Mouse (Mus musculus): ENCODE data around the gene Myo1b. TPM values are rescaled to one million over a fixed set of nuclear protein-coding genes. Genes with fewer than 3 reads are reported as not detected.
A peak's percentile ranks its signal among the peaks of the same experiment; 100 is the strongest.

Myo1b gene
- polyA plus RNA-seq, 1 experiment from 2014 or later: 117 TPM

DNA sequence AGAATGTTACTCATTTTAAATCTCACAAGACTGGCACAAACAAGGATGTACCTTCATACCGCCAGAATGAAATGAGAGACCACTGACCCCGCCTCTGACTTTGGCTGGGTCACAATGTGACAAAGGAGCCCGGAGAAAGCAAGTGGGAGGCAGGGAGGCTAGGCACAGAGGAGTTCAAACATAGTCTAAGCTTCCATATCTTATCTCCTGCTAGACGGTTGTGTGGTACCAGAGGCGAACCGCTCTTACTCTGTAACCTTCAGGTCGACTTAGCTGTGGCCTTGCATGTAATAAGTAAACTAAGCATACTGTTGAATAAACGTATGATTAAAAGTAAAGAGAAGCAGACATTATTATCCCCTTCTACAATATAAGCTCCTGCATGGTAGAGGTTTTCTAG is 80.1 kb downstream of the Myo1b start:
- TF ChIP-seq CTCF (IDR thresholded peaks at IDR 0.05; ENCODE audit: low read depth): no peak
- 37% methylated on average over 8 of the region's 8 CpGs for WGBS
- no peak overlapping the region for H3K4me2 ChIP-seq
- H3K27ac ChIP-seq (ENCODE audit: low read depth): no peak overlapping the region
- H3K36me3 ChIP-seq (ENCODE audit: insufficient read depth): peaks cover 22% of the 10 kb centered on the region; the same call in 1 of the 2 replicates
- DNase-seq: no peak
- no peaks in the 10 kb centered on the region for H3K27me3 ChIP-seq (ENCODE audit: insufficient read depth, low read length)
- peaks cover 18% of the 10 kb centered on the region for H3K4me1 ChIP-seq (ENCODE audit: insufficient read depth)
- H3K9me3 ChIP-seq (ENCODE audit: low read depth, low read length): no peaks in the 10 kb centered on the region
- ATAC-seq (ENCODE audit: insufficient read depth): no peak
- H3K4me3 ChIP-seq (ENCODE audit: low read depth, low read length): no peak overlapping the region
- H3K9ac ChIP-seq: no peak overlapping the region

DNA sequence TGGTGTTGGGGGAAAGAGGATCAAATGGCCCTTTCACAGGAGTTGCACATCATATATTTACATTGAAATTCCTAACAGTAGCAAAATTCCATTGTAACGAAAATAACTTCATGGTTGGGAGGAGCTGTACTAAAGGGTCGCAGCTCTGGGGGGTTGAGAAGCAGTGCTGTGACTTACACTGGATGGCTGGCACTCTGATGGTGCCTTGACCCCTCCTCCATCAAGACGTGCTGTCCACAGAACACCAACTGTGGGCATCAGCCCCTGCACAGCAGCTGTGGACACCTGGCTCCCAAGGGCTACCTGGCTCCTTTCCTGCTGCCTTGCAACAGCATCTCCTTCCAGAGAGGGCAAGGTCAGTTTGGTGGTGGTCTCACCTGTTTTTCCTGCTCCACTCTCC is 81.8 kb downstream of the Myo1b start:
- Histone ChIP-seq H3K4me2 (no peak overlapping the region), H3K27me3 (ENCODE audit: insufficient read depth, low read length) (no peaks in the 10 kb centered on the region), H3K9me3 (ENCODE audit: low read depth, low read length) (no peaks in the 10 kb centered on the region), H3K4me1 (ENCODE audit: insufficient read depth) (peaks cover 18% of the 10 kb centered on the region), H3K36me3 (ENCODE audit: insufficient read depth) (peaks cover 26% of the 10 kb centered on the region; the same call in 1 of the 2 replicates), H3K4me3 (ENCODE audit: low read depth, low read length) (no peak overlapping the region), H3K27ac (ENCODE audit: low read depth) (no peak overlapping the region), H3K9ac (no peak overlapping the region)
- 51% methylated on average over 3 of the region's 3 CpGs for WGBS
- no peak for TF ChIP-seq CTCF (IDR thresholded peaks at IDR 0.05; ENCODE audit: low read depth)
- no peak for DNase-seq
- ATAC-seq (ENCODE audit: insufficient read depth): no peak

DNA sequence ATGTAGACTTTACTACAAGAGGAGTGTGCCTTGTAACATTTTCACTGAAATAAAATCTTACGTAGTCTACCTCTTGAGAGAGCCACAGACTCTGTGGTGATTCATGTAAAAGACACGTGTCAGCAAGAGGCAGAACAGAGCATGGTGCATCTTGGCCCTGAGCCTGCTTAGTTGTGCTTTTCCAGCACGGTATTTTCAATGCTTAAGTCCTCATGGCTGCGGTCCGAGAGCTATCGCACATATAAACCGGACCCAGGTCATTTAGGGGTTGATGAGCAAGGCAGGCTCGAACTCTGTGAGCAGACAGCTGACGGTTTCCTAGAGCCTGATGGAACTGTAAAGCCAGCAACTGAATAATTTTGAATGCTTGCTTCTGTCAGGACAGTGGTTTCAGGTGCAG is 86.5 kb downstream of the Myo1b start:
- no peaks in the 10 kb centered on the region for H3K27me3 ChIP-seq (ENCODE audit: insufficient read depth, low read length)
- H3K4me2 ChIP-seq: no peak overlapping the region
- no peak for ATAC-seq (ENCODE audit: insufficient read depth)
- H3K9me3 ChIP-seq (ENCODE audit: low read depth, low read length): no peaks in the 10 kb centered on the region
- no peak overlapping the region for H3K27ac ChIP-seq (ENCODE audit: low read depth)
- 87% methylated on average over 9 of the region's 9 CpGs for WGBS
- H3K36me3 ChIP-seq (ENCODE audit: insufficient read depth): peaks cover 32% of the 10 kb centered on the region; the same call in 1 of the 2 replicates
- no peak for DNase-seq
- H3K4me1 ChIP-seq (ENCODE audit: insufficient read depth): no peaks in the 10 kb centered on the region
- TF ChIP-seq CTCF (IDR thresholded peaks at IDR 0.05; ENCODE audit: low read depth): no peak
- H3K9ac ChIP-seq: no peak overlapping the region
- no peak overlapping the region for H3K4me3 ChIP-seq (ENCODE audit: low read depth, low read length)

DNA sequence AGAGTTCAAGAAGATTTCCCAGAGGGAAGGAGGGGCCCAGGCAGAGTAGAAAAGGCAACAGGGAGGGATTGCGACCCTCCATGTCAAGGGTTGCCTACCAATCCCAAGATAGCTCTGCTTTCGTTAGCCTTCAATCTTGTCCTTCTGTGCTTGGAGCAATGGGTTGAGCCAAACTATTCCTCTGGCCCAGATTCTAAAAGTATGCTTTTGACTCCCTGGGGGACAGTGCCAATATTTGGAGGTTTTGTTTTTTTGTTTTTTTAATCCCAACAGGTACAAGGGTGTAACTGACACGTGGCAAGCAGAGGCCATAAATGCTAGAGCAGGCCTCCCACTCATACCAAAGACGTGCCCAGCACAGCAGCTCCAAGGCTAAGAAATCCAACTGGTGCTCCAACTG is 93.3 kb downstream of the Myo1b start:
- no peak overlapping the region for H3K4me3 ChIP-seq (ENCODE audit: low read depth, low read length)
- H3K9me3 ChIP-seq (ENCODE audit: low read depth, low read length): no peaks in the 10 kb centered on the region
- H3K9ac ChIP-seq: no peak overlapping the region
- peak overlapping the region; percentile 61 for H3K27ac ChIP-seq (ENCODE audit: low read depth)
- no peak overlapping the region for H3K4me2 ChIP-seq
- 78% methylated on average over 4 of the region's 4 CpGs for WGBS
- H3K4me1 ChIP-seq (ENCODE audit: insufficient read depth): peaks cover 21% of the 10 kb centered on the region
- peaks cover 11% of the 10 kb centered on the region; the same call in 1 of the 2 replicates for H3K36me3 ChIP-seq (ENCODE audit: insufficient read depth)
- ATAC-seq (ENCODE audit: insufficient read depth) (no peak), DNase-seq (no peak)
- TF ChIP-seq CTCF (IDR thresholded peaks at IDR 0.05; ENCODE audit: low read depth): no peak
- no peaks in the 10 kb centered on the region for H3K27me3 ChIP-seq (ENCODE audit: insufficient read depth, low read length)

DNA sequence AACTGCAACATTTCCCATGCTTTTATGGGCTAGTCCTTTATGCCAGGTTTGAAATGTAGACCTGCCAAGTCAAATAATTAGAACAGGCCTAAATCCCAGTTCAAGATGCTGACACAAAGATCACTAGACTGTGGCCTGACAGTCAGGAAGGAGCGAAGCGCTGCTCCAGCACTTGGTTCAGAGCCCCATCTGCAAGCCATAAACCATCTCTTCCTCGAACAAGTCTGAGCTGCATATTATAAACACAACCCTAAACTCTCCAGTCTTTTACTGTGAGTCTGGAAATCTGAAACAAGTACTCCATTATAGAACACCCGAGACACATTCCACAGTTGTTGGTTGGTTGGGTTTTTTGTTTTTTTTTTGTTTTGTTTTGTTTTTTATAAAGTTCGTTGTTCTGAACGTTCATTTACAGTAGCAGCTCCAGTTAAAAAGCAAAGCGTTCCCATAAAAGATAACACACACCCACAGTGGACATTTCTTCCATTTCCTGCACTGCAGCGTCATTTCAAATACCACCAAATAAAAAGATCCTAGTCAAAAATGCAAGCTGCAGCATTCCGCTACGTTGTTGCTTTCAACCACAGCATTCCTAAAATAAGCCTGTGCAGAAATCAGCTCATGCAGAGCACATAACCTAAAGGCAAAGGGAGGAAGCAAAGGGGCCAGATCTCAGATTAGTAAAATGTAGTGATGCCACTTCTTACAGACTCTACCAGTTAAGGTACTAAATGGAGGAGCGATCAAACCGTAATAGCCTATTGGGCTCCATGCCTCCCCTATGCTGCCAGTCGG is 94.0 kb downstream of the Myo1b start:
- peak overlapping the region; percentile 61 for H3K27ac ChIP-seq (ENCODE audit: low read depth)
- H3K9ac ChIP-seq: no peak overlapping the region
- no peaks in the 10 kb centered on the region for H3K27me3 ChIP-seq (ENCODE audit: insufficient read depth, low read length)
- DNase-seq: peak; percentile 55
- peaks cover 21% of the 10 kb centered on the region for H3K4me1 ChIP-seq (ENCODE audit: insufficient read depth)
- 48% methylated on average over 13 of the region's 13 CpGs for WGBS
- no peaks in the 10 kb centered on the region for H3K9me3 ChIP-seq (ENCODE audit: low read depth, low read length)
- H3K4me3 ChIP-seq (ENCODE audit: low read depth, low read length): no peak overlapping the region
- peaks cover 11% of the 10 kb centered on the region; the same call in 1 of the 2 replicates for H3K36me3 ChIP-seq (ENCODE audit: insufficient read depth)
- ATAC-seq (ENCODE audit: insufficient read depth): peak; percentile 48; the same call in 1 of the 2 replicates
- H3K4me2 ChIP-seq: no peak overlapping the region
- no peak for TF ChIP-seq CTCF (IDR thresholded peaks at IDR 0.05; ENCODE audit: low read depth)

DNA sequence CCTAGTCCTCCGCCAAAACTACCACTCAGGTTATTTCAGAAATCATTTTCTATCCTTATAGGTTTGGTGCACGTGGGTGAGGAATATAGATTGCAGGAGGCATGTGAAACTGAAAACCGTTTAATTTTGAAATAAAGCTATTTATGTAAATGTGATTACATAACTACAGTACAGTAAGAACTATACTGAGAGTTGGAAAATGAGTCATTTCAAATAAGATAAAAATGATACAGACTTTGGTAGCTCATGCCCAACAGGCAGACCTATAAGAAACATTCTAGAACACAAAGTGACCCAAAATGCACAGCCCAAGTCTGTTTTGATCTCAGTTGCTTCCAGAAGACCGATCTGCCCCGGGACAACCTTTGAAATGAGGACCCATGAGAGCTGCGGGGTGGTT is 95.4 kb downstream of the Myo1b start:
- ATAC-seq (ENCODE audit: insufficient read depth) (no peak), DNase-seq (no peak)
- H3K4me3 ChIP-seq (ENCODE audit: low read depth, low read length): no peak overlapping the region
- no peak overlapping the region for H3K9ac ChIP-seq
- H3K4me1 ChIP-seq (ENCODE audit: insufficient read depth): peaks cover 21% of the 10 kb centered on the region
- 85% methylated on average over 6 of the region's 6 CpGs for WGBS
- no peak for TF ChIP-seq CTCF (IDR thresholded peaks at IDR 0.05; ENCODE audit: low read depth)
- H3K9me3 ChIP-seq (ENCODE audit: low read depth, low read length): no peaks in the 10 kb centered on the region
- peak overlapping the region; percentile 30; the same call in 1 of the 2 replicates for H3K27ac ChIP-seq (ENCODE audit: low read depth)
- H3K4me2 ChIP-seq: no peak overlapping the region
- peaks cover 5% of the 10 kb centered on the region; the same call in 1 of the 2 replicates for H3K36me3 ChIP-seq (ENCODE audit: insufficient read depth)
- no peaks in the 10 kb centered on the region for H3K27me3 ChIP-seq (ENCODE audit: insufficient read depth, low read length)

DNA sequence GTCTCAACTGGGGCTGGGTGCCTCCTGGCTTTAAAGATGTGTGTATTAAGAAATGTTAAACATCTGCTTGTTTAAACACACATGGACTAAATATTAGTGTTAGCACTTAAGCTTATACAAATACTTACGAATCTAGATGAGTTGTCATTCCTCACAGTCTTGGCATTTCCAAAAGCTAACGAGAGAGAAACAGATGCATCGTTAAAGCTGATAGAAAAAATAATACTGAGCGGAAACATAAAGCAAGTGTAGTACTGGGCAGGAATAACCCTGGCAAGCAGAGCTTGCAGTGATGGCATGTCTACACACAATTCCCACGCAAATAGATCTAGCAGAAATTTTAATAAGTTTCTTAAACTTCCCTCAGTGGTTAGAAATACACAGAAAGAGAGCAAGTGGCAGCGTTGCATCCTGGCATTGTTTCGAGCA is 95.8 kb downstream of the Myo1b start:
- Histone ChIP-seq H3K9me3 (ENCODE audit: low read depth, low read length) (no peaks in the 10 kb centered on the region), H3K4me1 (ENCODE audit: insufficient read depth) (peaks cover 21% of the 10 kb centered on the region), H3K4me3 (ENCODE audit: low read depth, low read length) (no peak overlapping the region), H3K27ac (ENCODE audit: low read depth) (peak overlapping the region; percentile 30; the same call in 1 of the 2 replicates), H3K9ac (no peak overlapping the region), H3K36me3 (ENCODE audit: insufficient read depth) (peaks cover 4% of the 10 kb centered on the region; the same call in 1 of the 2 replicates), H3K4me2 (no peak overlapping the region), H3K27me3 (ENCODE audit: insufficient read depth, low read length) (no peaks in the 10 kb centered on the region)
- peak; percentile 70 for DNase-seq
- WGBS: 40% methylated on average over 7 of the region's 7 CpGs
- ATAC-seq (ENCODE audit: insufficient read depth): peak; percentile 77
- TF ChIP-seq CTCF (IDR thresholded peaks at IDR 0.05; ENCODE audit: low read depth): no peak
